Mouse (Mus musculus) C2C12 (cell line): ENCODE data around the gene Orc6.

Source experiments
- CEBPB ChIP-seq: IDR thresholded peaks from one replicate; pipeline ENCODE4 v1.6.1; 2011; ENCODE audit warnings: low read depth, mild to moderate bottlenecking, control low read depth, moderate library complexity
- CTCF ChIP-seq: IDR thresholded peaks from one replicate; pipeline ENCODE4 v1.5.1; 2011; ENCODE audit not compliant: control insufficient read depth, insufficient read depth, insufficient read length
- FOSL1 ChIP-seq: IDR thresholded peaks from one replicate; pipeline ENCODE4 v1.8.0; 2011; ENCODE audit warnings: mild to moderate bottlenecking, low read length; ENCODE audit not compliant: poor library complexity, insufficient read depth, severe bottlenecking
- MAX ChIP-seq: IDR thresholded peaks from one replicate; pipeline ENCODE4 v1.6.1; 2011; ENCODE audit warnings: mild to moderate bottlenecking, control low read depth
- MYOD1 ChIP-seq: IDR thresholded peaks from one replicate; pipeline ENCODE4 v1.6.1; 2011; ENCODE audit warnings: low read depth; ENCODE audit not compliant: control insufficient read depth, insufficient read length
- MYOG ChIP-seq: IDR thresholded peaks from one replicate; pipeline ENCODE4 v1.6.1; 2011; ENCODE audit not compliant: control insufficient read depth, insufficient read length; ENCODE audit errors: extremely low read depth
- USF1 ChIP-seq: IDR thresholded peaks from one replicate; pipeline ENCODE4 v1.6.1; 2011; ENCODE audit warnings: low read depth, mild to moderate bottlenecking, control low read depth, moderate library complexity

GRCm38 (mm10) chr8:85301941-85302340, 2.5 kb downstream of the Orc6 start:
- no peak for TF ChIP-seq CTCF
- TF ChIP-seq USF1 = no peak
- no peak for TF ChIP-seq MYOG
- TF ChIP-seq CEBPB = no peak
- TF ChIP-seq MYOD1 = no peak
- TF ChIP-seq MAX = no peak
- TF ChIP-seq FOSL1 = no peak
